Mouse (Mus musculus) ES-E14 (cell line): ENCODE results near the gene Cnst.

Source experiments
- HCFC1 ChIP-seq: IDR thresholded peaks from 2 replicates; pipeline ENCODE4 v1.6.1; 2012; ENCODE audit warnings: low read length, inconsistent platforms, borderline replicate concordance; ENCODE audit not compliant: insufficient read depth
- ZC3H11A ChIP-seq: IDR thresholded peaks from 2 replicates; pipeline ENCODE4 v1.6.1; 2012; ENCODE audit warnings: low read depth, mild to moderate bottlenecking, inconsistent platforms, low read length, borderline replicate concordance

DNA sequence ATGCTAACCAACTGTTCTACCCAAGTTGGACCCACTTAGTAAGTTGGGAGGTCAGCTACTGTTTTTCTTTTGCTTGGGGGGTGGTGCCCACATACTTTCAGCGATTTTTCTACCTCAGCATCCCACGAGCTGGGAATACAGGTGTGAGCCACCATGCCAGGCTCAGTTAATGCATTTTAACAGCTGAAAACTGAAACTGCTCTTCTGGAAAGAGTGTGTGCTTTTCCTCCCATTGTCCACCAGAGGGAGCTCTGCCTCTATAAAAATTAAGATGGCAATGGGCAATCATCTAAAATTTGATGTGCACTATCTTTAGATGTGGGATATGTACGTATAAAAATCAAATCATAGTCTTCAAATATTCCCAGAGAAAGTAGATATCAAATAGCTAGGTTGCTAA, 43.6 kb upstream of the Cnst start:
- TF ChIP-seq ZC3H11A, result 0 out of 2 replicates have a peak, but pooled peaks have one; percentile 5
- TF ChIP-seq HCFC1, result no peak
